ENCODE assay signal across 8 mouse cellular contexts in the genomic region with DNA sequence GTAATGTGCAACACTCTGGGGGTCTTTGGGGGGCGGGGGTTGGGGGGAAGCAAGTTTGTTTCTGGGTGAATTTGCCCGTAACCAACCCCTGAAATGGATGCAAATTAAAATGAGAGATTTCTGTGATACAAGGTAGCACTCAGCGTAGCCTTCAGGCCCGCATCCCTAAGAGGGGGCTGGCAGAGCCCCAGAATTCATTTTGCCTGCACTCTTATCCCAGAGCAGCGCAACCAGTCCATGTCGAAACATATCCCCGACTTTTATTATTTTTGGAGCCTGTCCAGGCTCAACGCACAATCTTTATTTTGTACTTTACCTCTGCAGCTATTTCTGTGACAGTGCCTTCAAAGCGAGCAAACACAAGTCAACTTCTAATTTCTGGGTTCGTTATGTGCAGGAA.
DNase-seq lines count a peak whose midpoint lies in the region; ATAC-seq and TF ChIP-seq lines count a peak whose summit lies in the region.

No protein-coding gene starts in this region.

- H3K27ac ChIP-seq in heart, embryonic 10.5 days = peak overlapping the region; percentile 67; the same call in 1 of the 2 replicates
- H3K27ac ChIP-seq in forebrain, embryonic 13.5 days = no peak overlapping the region
- no peak overlapping the region for H3K27ac ChIP-seq in limb, embryonic 13.5 days

- DNase-seq in heart, embryonic 10.5 days (ENCODE audit: low spot score) = no peak
- no peak for DNase-seq in heart, postnatal 10 days
- DNase-seq in frontal cortex, postnatal 36 days (ENCODE audit: low spot score in 2 of 2) = no peak
- DNase-seq in Muller cell, postnatal 12 days (ENCODE audit: inconsistent ontology term) = no peak
- DNase-seq in left cerebral cortex, postnatal 10 days (ENCODE audit: extremely low spot score in 1 of 2, low spot score in 2 of 2) = no peak

- no peak overlapping the region for H3K9ac ChIP-seq in forebrain, embryonic 13.5 days
- H3K9ac ChIP-seq in limb, embryonic 13.5 days = no peak overlapping the region

- no peaks in the 10 kb centered on the region for H3K36me3 ChIP-seq in heart, embryonic 10.5 days
- H3K36me3 ChIP-seq in C2C12 (ENCODE audit: control insufficient read depth, insufficient read depth) = no peaks in the 10 kb centered on the region
- H3K36me3 ChIP-seq in forebrain, embryonic 13.5 days (ENCODE audit: poor library complexity, severe bottlenecking) = no peaks in the 10 kb centered on the region
- H3K36me3 ChIP-seq in limb, embryonic 13.5 days = no peaks in the 10 kb centered on the region

- no peaks in the 10 kb centered on the region for H3K79me2 ChIP-seq in C2C12 (ENCODE audit: control insufficient read depth, insufficient read depth)

- peaks cover 17% of the 10 kb centered on the region; the same call in 1 of the 2 replicates for H3K4me1 ChIP-seq in heart, embryonic 10.5 days
- peaks cover 20% of the 10 kb centered on the region for H3K4me1 ChIP-seq in forebrain, embryonic 13.5 days
- peaks cover 12% of the 10 kb centered on the region; the same call in 1 of the 2 replicates for H3K4me1 ChIP-seq in limb, embryonic 13.5 days

- peak overlapping the region; percentile 68 for H3K4me2 ChIP-seq in forebrain, embryonic 13.5 days
- H3K4me2 ChIP-seq in limb, embryonic 13.5 days (replicated peaks) = peak overlapping the region; percentile 63

- peak overlapping the region; percentile 51 for H3K4me3 ChIP-seq in heart, embryonic 10.5 days
- H3K4me3 ChIP-seq in C2C12 (ENCODE audit: insufficient read depth, poor library complexity, severe bottlenecking) = no peak overlapping the region
- H3K4me3 ChIP-seq in forebrain, embryonic 13.5 days = 0 out of 2 replicates have a peak overlapping the region, but pooled peaks have one; percentile 28
- peak overlapping the region; percentile 30 for H3K4me3 ChIP-seq in limb, embryonic 13.5 days

- ATAC-seq in forebrain, embryonic 13.5 days = peak; percentile 52
- ATAC-seq in limb, embryonic 13.5 days (ENCODE audit: low FRiP score, low read depth) = peak; percentile 73; the same call in 1 of the 2 replicates

- H3K27me3 ChIP-seq in heart, embryonic 10.5 days (ENCODE audit: insufficient read depth, poor library complexity, severe bottlenecking) = no peaks in the 10 kb centered on the region
- H3K27me3 ChIP-seq in C2C12 (ENCODE audit: control insufficient read depth, insufficient read depth, insufficient read length) = no peaks in the 10 kb centered on the region
- H3K27me3 ChIP-seq in forebrain, embryonic 13.5 days = no peaks in the 10 kb centered on the region
- no peaks in the 10 kb centered on the region for H3K27me3 ChIP-seq in limb, embryonic 13.5 days

- no peak for TF ChIP-seq CTCF in C2C12 (IDR thresholded peaks at IDR 0.05; ENCODE audit: control insufficient read depth, insufficient read depth, insufficient read length)

- H3K9me3 ChIP-seq in heart, embryonic 10.5 days = no peaks in the 10 kb centered on the region
- H3K9me3 ChIP-seq in forebrain, embryonic 13.5 days (replicated peaks) = no peaks in the 10 kb centered on the region
- no peaks in the 10 kb centered on the region for H3K9me3 ChIP-seq in limb, embryonic 13.5 days

- no peaks in the 10 kb centered on the region for H3K79me3 ChIP-seq in C2C12 (ENCODE audit: low read depth)

- intact Hi-C loops in heart, postnatal 10 days (cut with DNase I) = no loop called here
- intact Hi-C loops in left cerebral cortex, postnatal 10 days (cut with DNase I) = no loop called here

- no peak overlapping the region for H3ac ChIP-seq in C2C12 (ENCODE audit: control insufficient read depth, insufficient read length, low read depth)

- WGBS in heart, embryonic 10.5 days = 53% methylated on average over 10 of the region's 10 CpGs
- WGBS in forebrain, embryonic 13.5 days = 44% methylated on average over 10 of the region's 10 CpGs
- WGBS in limb, embryonic 13.5 days = 25% methylated on average over 10 of the region's 10 CpGs

TF ChIP-seq in C2C12, 6 proteins besides CTCF, POLR2A, EP300 and RAD21:
- no peak for TF ChIP-seq FOSL1 (IDR thresholded peaks at IDR 0.05; ENCODE audit: insufficient read depth, low read length, poor library complexity, severe bottlenecking)
- TF ChIP-seq CEBPB (IDR thresholded peaks at IDR 0.05; ENCODE audit: low read depth) = peak; percentile 12
